Mouse (Mus musculus): Measurements from ENCODE around the gene Mrgbp. TPM values are rescaled to one million over a fixed set of nuclear protein-coding genes. Genes with fewer than 3 reads are reported as not detected.

Mrgbp gene
- 9.7 TPM for polyA plus RNA-seq (2014; fragmentation: Illumina TruSeq; extraction: RNeasy Lipid Tissue Mini Kit (QIAGEN cat#74804); ENCODE audit: low read depth, low replicate concordance)

GRCm38 (mm10) chr2:180581002-180581401, at the start of gene Mrgbp:
Gene Mrgbp, plus strand, starts transcription at chr2:180581304.

GRCm38 (mm10) chr2:180589123-180589831, 8.2 kb downstream of the Mrgbp start, which contains the start of gene Ogfr:
Gene Ogfr, plus strand, starts transcription at chr2:180589245.

GRCm38 (mm10) chr2:180597490-180597889, 16.4 kb downstream of the Mrgbp start, which contains the start of gene Col9a3:
Gene Col9a3, plus strand, starts transcription at chr2:180597790.

Other genes starting within 250 kb of the Mrgbp start
- 0.36 TPM for gene Gata5, start 246.6 kb upstream of the Mrgbp start, polyA plus RNA-seq (2014; fragmentation: Illumina TruSeq; extraction: RNeasy Lipid Tissue Mini Kit (QIAGEN cat#74804); ENCODE audit: low read depth, low replicate concordance)
- gene Slco4a1, start 125.1 kb upstream of the Mrgbp start, polyA plus RNA-seq (2014; fragmentation: Illumina TruSeq; extraction: RNeasy Lipid Tissue Mini Kit (QIAGEN cat#74804); ENCODE audit: low read depth, low replicate concordance): 3.8 TPM
- gene Ntsr1, start 81.3 kb upstream of the Mrgbp start, polyA plus RNA-seq (2014; fragmentation: Illumina TruSeq; extraction: RNeasy Lipid Tissue Mini Kit (QIAGEN cat#74804); ENCODE audit: low read depth, low replicate concordance): not detected
- 15.1 TPM for gene Ogfr, start 7.9 kb downstream of the Mrgbp start, polyA plus RNA-seq (2014; fragmentation: Illumina TruSeq; extraction: RNeasy Lipid Tissue Mini Kit (QIAGEN cat#74804); ENCODE audit: low read depth, low replicate concordance)
- gene Col9a3, start 16.5 kb downstream of the Mrgbp start, polyA plus RNA-seq (2014; fragmentation: Illumina TruSeq; extraction: RNeasy Lipid Tissue Mini Kit (QIAGEN cat#74804); ENCODE audit: low read depth, low replicate concordance): not detected
- not detected for gene Tcfl5, start 61.4 kb downstream of the Mrgbp start, polyA plus RNA-seq (2014; fragmentation: Illumina TruSeq; extraction: RNeasy Lipid Tissue Mini Kit (QIAGEN cat#74804); ENCODE audit: low read depth, low replicate concordance)
- gene Dido1, start 128.7 kb downstream of the Mrgbp start, polyA plus RNA-seq (2014; fragmentation: Illumina TruSeq; extraction: RNeasy Lipid Tissue Mini Kit (QIAGEN cat#74804); ENCODE audit: low read depth, low replicate concordance): 15.1 TPM
- gene Gid8, start 128.8 kb downstream of the Mrgbp start, polyA plus RNA-seq (2014; fragmentation: Illumina TruSeq; extraction: RNeasy Lipid Tissue Mini Kit (QIAGEN cat#74804); ENCODE audit: low read depth, low replicate concordance): 40.3 TPM
- not detected for gene Slc17a9, start 144.0 kb downstream of the Mrgbp start, polyA plus RNA-seq (2014; fragmentation: Illumina TruSeq; extraction: RNeasy Lipid Tissue Mini Kit (QIAGEN cat#74804); ENCODE audit: low read depth, low replicate concordance)
- not detected for gene Bhlhe23, start 195.6 kb downstream of the Mrgbp start, polyA plus RNA-seq (2014; fragmentation: Illumina TruSeq; extraction: RNeasy Lipid Tissue Mini Kit (QIAGEN cat#74804); ENCODE audit: low read depth, low replicate concordance)

Data from kidney, adult 10 weeks (tissue).